Mouse (Mus musculus) heart, adult 18-20 months (tissue): ENCODE results near the gene Scarf1. TPM values are rescaled to one million over a fixed set of nuclear protein-coding genes. Genes with fewer than 3 reads are reported as not detected.

Experiments
- DNase-seq, 2 experiments: peaks; one replicate each; pipeline ENCODE4 v3.0.0; 2021 to 2022; ENCODE audit warnings: mixed read lengths in 1 of 2
- long read RNA-seq, 2 experiments: library from polyadenylated mRNA; stranded (forward); transcript quantifications; one replicate each; pipeline ENCODE4 v2.0.0; 2021
- total RNA-seq, 2 experiments: library from RNA; stranded (reverse); gene quantifications; 2 replicates each; pipeline ENCODE4 v1.2.3; 2021

Scarf1 gene
- total RNA-seq: 1 to 10 TPM; 6.6 to 6.8 TPM
- long read RNA-seq, experiment 1, transcript Scarf1-201 (11 exons, 2,887 nt): major isoform, 7 of 10 reads
- long read RNA-seq, experiment 1, partial matches to known transcripts: 2 of 10 reads
- long read RNA-seq, experiment 1, other reads (novel, unspliced or antisense): 1 of 10 reads
- long read RNA-seq, experiment 2, partial matches to known transcripts: 2 of 2 reads
- long read RNA-seq, experiment 2, other reads (novel, unspliced or antisense): 0 of 2 reads

DNA sequence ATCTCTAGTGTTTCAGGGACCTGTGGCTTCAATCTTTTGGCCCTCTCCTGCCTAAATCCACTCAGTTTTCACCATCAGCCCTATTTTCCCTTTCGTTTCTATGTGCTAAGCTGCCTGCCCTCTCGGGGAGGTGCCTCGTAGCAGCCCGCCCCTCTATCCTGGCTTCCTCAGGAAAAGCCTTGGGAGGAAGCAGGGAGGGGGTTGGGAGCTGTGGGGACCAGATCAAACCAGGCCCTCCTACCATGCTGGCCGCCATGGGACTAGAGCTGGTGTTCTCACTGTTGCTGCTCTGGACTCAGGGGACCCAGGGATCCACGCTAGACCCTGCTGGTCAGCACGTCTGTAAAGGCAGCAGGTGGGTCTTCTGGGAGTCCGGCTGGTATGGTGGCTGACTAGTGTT lies at the start of gene Scarf1:
Gene Scarf1 (plus strand): TSS at position 205 of the 400 bp plus-strand sequence.
- peak; percentile 70 to 89 for DNase-seq

- DNase-seq: no peak
Observed at GRCm38 (mm10) chr11:75463624-75464023, 49.7 kb upstream of the Scarf1 start.

DNA sequence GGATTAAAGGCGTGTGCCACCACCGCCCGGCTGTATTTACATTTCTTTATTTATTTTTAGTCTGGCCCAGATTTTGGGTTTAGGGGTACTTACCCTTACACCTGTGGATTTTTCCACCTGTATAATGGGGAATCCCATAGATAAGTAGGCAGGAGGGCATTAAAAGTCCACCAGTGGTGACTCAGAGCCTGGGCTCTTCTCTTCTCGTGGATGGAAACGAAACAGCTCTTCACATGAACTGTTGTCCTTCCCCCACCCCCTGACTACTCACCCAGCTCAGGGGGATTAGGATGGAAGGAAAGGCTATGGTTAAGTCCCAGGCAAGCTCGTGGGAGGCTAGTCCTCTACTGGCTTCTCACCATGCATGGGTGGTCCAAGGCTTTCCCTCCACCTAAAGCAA lies 48.9 kb upstream of the Scarf1 start:
- no peak for DNase-seq

DNA sequence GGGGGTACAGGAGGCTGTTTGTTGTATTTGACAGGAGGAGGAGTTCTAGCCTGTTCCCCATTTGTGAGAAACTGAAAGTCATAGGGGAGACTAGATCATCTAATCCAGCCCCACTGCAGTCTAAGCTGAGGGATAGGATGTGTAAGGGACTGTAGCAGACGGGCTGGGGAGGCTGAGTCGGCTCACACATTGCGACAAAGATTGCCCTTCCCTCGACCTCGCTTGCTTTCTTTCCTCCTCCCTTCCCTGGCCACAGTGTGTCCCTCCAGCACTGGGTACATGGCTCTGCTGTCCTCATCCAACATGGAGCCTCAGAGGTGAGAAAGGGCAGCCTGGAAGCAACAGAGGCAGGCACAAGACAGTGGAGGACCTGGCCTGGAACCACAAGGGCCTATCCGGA lies 48.3 kb upstream of the Scarf1 start:
- no peak for DNase-seq

DNA sequence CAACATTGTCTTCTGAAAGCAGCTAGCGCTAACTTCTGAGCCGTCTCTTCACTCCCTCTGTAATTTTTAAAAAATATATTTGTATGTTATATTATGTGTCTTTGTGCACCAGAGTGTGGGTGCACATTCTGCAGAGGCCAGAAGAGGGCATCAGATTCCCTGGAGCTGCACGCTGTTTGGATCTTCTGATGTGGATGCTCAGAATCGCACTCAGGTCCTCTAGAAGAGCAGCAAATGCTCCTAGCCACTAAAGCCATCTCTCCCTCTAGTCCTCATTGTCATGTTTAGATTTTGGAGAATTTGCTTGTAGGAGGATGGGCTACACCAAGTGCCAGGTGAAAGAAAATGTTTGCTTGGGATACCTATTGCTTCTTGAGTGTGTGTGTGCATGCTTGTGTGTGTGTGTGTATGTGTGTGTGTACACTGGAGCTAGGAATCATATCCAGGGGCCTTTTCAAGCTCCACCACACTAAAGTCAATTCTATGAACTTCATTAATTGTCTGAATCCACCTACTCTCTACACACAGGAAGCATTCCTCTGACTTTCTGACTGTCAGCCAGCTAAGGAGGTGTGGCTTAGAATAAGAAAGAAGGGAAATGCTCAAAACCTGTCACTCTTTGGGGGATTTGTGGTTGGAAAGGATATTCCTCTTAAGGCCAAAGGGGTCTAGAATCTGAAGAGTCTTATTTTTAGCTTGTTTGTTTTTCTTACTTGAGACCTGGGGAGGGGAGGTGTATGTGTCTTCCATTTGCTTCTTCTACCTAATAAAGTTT lies 46.4 kb upstream of the Scarf1 start:
- DNase-seq: no peak

DNA sequence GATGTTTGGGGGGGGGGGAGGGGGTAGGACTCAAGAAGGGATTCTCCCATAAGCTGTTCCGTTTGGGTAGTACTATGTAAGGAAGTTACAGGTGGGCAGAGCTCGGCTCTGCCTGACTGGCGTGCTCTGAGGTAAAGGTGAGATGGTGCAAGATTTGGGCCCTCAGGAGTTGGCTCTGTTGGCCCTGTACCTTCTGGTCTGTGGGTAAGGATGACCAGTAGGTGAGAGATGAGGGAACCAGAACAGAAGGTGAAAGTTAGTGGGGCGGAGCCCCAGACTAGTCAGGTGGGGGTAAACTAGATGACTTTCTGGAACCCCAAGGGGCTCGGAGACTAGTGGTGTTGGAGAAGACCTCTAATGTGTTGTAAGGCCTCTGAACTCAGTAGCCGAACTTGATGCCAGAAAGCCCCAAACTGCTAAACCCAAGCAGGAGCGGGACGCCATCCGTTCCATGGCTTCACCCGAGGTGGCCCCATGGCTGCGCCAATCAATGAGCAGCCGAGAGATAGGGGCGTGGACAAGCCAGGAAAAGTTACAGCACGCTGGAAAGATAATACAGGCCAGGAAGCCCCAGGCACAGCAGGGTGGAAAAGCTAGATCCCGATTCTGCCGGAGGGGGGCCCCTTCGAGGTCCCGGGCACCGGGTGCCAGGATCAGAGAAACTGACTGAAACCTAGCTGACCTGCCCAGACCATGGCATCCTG lies 45.7 kb upstream of the Scarf1 start:
- DNase-seq: peak; percentile 81 to 83

- DNase-seq: no peak
Observed at GRCm38 (mm10) chr11:75468410-75468809, 44.9 kb upstream of the Scarf1 start.

DNA sequence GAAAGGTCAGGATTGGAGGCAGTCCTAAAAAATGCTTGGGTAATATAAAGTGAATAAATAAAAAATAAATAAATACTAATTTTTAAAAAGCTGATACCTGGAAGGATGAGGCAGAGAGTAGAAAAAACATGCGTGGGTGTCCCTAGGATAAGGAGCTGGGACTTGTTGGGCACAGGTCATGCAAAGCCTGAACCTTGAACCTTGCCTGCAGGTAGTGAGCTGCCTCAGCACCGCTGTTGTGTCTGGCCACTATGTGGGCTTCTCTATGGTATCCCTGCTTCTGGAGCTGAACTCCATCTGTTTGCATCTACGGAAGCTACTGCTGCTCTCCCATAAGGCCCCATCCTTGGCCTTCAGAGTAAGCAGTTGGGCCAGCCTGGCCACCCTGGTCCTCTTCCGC lies 44.1 kb upstream of the Scarf1 start:
- DNase-seq: no peak

DNA sequence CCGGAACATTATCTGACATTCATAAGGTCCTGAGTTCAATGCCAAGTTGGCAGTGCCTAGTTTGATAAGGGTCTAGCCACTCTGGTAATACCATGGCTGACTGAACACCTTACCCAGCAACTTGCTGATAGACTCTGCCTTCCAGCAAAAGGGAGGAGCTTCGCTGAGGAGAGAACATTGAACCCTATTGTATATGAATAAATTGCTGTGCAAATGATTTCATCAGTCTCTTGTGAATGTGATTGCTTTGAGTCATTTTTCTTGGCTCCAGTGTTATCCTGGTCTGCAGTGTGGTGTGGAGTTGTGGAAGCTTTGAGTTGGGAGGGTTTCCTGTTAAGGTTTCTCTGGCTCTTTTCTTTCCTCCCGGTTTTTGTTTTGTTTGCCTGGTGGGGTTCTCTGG lies 42.7 kb upstream of the Scarf1 start:
- DNase-seq: no peak

GRCm38 (mm10) chr11:75472469-75473081 lies 40.8 kb upstream of the Scarf1 start:
- DNase-seq: no peak

- no peak for DNase-seq
Observed at GRCm38 (mm10) chr11:75473376-75473775, 40.0 kb upstream of the Scarf1 start.

DNA sequence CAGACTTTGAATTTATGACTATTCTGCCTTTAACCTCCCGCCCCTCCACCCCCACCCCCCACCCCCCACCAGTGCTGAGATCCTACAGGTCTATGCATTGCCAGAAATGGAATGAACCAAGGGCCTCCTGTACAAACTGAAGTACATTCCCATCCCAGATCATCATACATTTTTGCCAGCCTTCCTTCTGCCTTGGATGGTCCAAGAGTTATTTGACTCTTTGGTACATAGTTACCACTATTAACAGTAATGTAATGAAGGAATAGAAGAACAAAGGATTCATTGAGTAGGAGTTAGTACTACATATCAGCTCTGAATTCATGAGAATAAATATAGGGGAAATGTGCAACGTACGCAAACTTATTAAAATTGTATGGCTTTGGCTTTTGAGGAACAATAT lies 27.1 kb upstream of the Scarf1 start:
- no peak for DNase-seq

- DNase-seq: peak; percentile 99 to 100
Observed at GRCm38 (mm10) chr11:75486601-75487285, 26.6 kb upstream of the Scarf1 start, which contains the start of gene Prpf8. Gene Prpf8, plus strand, starts transcription at chr11:75486816.

DNA sequence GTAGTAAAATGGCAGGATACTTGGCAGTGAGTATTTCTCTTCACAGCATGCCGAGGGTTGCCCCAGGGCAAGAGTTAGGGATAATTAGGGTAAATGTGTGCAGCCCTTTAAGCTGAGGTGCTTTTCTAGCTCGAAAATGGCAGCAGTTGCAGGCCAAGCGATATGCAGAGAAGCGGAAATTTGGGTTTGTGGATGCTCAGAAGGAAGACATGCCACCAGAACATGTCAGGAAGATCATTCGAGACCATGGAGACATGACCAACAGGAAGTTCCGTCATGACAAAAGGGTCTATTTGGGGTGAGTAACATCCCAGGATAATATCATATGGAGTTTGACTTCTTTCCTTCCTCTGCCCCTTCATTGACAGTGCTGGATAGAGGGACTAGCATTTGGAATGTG lies 25.8 kb upstream of the Scarf1 start:
- no peak for DNase-seq

GRCm38 (mm10) chr11:75494296-75495049 lies 18.9 kb upstream of the Scarf1 start:
- DNase-seq: no peak

DNA sequence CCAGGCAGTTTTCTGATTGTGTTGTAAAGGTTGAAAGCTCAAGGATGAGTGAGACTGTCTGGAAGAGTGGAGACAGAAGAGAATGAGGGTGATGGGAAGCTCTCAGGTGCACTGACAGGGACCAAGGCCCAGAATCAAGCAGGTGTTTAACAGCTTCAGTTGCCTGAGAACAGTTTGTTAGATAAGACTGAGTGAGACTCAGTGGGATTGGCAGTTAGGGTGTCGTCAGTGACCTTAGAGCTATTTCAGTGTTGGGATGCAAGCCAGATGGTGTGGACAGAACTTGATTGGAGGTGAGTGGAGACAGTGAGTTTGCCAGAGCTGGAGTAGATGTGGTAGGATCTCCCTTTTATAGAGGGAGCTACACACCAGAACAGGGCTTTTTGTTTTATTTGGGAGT lies 15.2 kb upstream of the Scarf1 start:
- peak; percentile 60 to 66 for DNase-seq

DNA sequence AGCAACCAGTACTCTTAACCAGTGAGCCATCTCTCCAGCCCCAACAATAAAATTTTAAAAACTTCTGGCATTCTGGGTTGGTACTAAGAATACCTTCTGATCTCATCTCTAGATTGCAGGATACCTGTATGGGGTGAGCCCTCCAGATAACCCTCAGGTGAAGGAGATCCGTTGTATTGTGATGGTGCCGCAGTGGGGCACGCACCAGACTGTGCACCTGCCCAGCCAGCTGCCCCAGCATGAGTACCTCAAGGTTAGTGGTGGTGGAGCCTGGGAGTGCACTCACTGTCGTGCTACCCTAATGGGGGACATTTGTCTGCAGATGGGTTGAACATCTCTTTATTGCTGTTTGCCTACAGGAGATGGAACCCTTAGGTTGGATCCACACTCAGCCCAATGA lies 5.2 kb upstream of the Scarf1 start:
- DNase-seq: no peak

GRCm38 (mm10) chr11:75508904-75509303 lies 4.4 kb upstream of the Scarf1 start:
- peak; percentile 28 to 35 for DNase-seq

DNA sequence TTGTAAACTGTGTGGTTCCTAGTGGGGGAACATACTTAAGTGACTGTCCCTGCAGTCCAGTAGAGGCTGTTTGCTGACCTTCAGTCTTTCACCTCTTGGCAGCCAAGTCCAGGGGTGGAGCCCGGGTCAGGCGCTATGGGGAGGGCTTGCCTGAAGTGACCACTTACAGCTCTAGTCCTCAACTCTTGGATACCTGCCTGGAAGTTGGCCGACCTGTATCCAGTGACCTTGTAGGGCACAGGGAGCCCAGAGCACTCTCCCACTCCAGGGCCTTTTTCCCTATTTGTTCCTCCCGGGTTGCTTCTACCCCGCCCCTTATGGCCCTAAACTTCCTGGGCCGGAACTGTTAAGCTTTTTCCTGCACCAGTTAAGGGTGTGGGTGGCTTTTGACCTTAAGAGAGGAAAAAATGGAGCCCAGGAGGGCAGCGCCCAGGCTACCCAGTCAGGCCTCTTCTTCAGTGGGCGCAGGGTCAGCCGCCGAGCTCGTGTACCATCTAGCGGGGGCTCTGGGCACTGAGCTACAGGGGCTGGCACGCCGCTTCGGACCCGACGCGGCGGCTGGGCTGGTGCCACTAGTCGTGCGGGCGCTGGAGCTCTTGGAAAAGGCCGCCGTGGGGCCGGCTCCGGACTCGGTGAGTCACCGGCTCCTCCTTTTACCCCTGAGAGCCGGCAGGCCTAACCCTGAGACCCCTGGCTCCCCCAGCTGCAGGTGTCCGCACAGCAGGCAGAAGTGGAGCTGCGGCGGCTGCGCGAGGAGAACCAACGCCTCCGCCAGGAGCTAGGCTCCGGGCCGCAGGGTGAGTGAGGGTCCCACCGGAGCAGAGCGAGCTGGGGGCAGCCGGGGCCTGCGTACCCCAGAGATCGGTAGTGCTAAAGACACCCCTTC lies 3.4 kb upstream of the Scarf1 start, which contains the start of gene Rilp:
Gene Rilp (plus strand): TSS at position 354 of the 886 bp plus-strand sequence.
- peak; percentile 90 to 93 for DNase-seq

DNA sequence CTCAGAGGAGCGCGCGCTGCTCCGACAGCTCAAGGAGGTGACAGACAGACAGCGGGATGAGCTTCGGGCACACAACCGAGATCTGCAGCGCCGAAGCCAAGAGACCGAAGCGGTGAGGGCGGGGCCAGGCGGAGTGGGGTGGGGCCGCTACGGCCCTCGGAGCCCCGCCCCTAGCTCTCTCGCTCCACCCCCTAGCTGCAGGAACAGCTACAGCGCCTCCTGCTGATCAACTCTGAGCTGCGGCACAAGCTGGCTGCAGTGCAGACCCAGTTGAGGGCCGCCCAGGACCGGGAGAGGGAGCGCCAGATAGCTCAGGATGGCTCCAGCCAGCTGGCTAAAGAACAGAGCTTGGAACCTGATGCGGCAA lies 2.7 kb upstream of the Scarf1 start:
- DNase-seq: peak; percentile 96 to 97
